Mouse (Mus musculus): ENCODE results near the gene C5ar1. TPM values are rescaled to one million over a fixed set of nuclear protein-coding genes. Genes with fewer than 3 reads are reported as not detected.

The C5ar1 gene
- total and polyA plus RNA-seq, 3 experiments: not detected

DNA sequence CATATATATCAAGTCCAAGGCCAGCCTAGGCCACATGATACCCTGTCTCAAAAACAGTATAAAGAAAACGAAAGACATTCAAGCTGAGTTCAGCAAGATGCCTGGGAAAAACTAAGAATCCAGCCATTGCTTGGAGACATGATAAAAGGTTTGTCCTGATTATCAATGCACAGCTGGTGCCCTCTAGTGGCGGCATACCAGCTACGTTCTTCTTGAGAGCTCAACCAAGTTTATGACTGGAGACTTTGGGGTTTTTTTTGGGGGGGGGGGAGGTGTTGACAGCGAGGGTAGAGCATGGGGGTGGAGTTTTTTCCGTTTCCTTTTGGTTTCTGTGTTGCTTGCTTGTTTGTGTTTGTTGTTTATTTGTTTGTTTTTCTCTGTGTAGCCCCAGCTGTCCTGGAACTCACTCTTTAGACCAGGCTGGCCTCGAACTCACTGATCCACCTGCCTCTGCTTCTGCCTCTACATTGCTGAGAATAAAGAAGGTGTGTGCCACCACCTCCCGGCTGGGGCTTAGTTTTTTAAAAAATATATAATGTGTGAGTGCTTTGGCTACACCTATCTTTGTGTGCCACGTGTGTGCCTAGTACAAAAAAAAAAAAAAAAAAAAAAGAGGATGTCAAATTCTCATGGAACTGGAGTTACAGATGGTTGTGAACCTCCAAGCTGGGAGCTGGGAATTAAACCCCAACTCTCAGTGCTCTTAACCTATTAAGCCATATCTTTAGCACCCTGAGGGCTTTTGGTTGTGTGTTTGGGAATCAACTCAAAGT lies 3.9 kb upstream of the C5ar1 start:
- H3K9me3 ChIP-seq (replicated peaks; ENCODE audit: insufficient read depth, low read length): no peaks in the 10 kb centered on the region
- H3K4me1 ChIP-seq (ENCODE audit: control insufficient read depth in 1 of 2, insufficient read depth in 2 of 2, low read length in 2 of 2): peaks cover 2 to 12% of the 10 kb centered on the region in 2 experiments; a peak in 3 of 4 replicates
- H3K27me3 ChIP-seq (ENCODE audit: control insufficient read depth in 1 of 2, insufficient read depth in 2 of 2, low read length in 2 of 2): no peaks in the 10 kb centered on the region
- no peaks in the 10 kb centered on the region for H3K79me2 ChIP-seq (ENCODE audit: control insufficient read depth, insufficient read depth, low read length, poor library complexity)
- TF ChIP-seq GABPA (IDR thresholded peaks at IDR 0.05; ENCODE audit: low read depth, low read length) (no peak), E2F4 (IDR thresholded peaks at IDR 0.05; ENCODE audit: borderline replicate concordance, low read depth, low read length) (no peak), MEF2A (IDR thresholded peaks at IDR 0.05; ENCODE audit: extremely low read depth, insufficient replicate concordance, low read depth, low read length, poor library complexity, severe bottlenecking) (no peak), NELFE (IDR thresholded peaks at IDR 0.05; ENCODE audit: low read depth, low read length) (no peak), CTCF (IDR thresholded peaks at IDR 0.05 in 2 of 3, conservative IDR thresholded peaks at IDR 0.05 in 1 of 3; ENCODE audit: control insufficient read depth in 1 of 3, insufficient read depth in 1 of 3, low read depth in 2 of 3, low read length in 3 of 3, poor library complexity in 1 of 3, severe bottlenecking in 1 of 3) (peak; percentile 78 to 86 (median 82)), RAD21 (IDR thresholded peaks at IDR 0.05; ENCODE audit: low read depth, low read length) (peak; percentile 86), HCFC1 (IDR thresholded peaks at IDR 0.05; ENCODE audit: low read depth, low read length) (no peak), TAL1 (IDR thresholded peaks at IDR 0.05; ENCODE audit: low read length) (no peak), MXI1 (IDR thresholded peaks at IDR 0.05; ENCODE audit: low read depth, low read length) (peak; percentile 77), SMC3 (IDR thresholded peaks at IDR 0.05; ENCODE audit: low read depth, low read length) (peak; percentile 79), USF1 (IDR thresholded peaks at IDR 0.05; ENCODE audit: low read depth, low read length) (0 out of 2 replicates have a peak, but pooled peaks have one; percentile 26), MYC (IDR thresholded peaks at IDR 0.05; ENCODE audit: low read depth, low read length) (no peak), MAFK (IDR thresholded peaks at IDR 0.05; ENCODE audit: borderline replicate concordance, low read depth, low read length) (no peak), MAZ (IDR thresholded peaks at IDR 0.05; ENCODE audit: low read depth, low read length) (no peak), SIN3A (IDR thresholded peaks at IDR 0.05; ENCODE audit: low read length) (peak; percentile 15), EP300 (IDR thresholded peaks at IDR 0.05; ENCODE audit: low read depth in 1 of 2, low read length in 2 of 2) (no peak), ZNF384 (IDR thresholded peaks at IDR 0.05; ENCODE audit: low read depth, low read length) (peak; percentile 94), CHD2 (IDR thresholded peaks at IDR 0.05; ENCODE audit: low read length) (no peak), JUND (IDR thresholded peaks at IDR 0.05; ENCODE audit: low read depth, low read length) (no peak), POLR2AphosphoS5 (IDR thresholded peaks at IDR 0.05; ENCODE audit: borderline replicate concordance, low read depth, low read length) (no peak), KAT2A (conservative IDR thresholded peaks at IDR 0.05; ENCODE audit: low read depth, low read length) (no peak), GATA1 (IDR thresholded peaks at IDR 0.05; ENCODE audit: low read depth, low read length) (peak; percentile 27; the same call in 1 of the 2 replicates), MAX (IDR thresholded peaks at IDR 0.05; ENCODE audit: low read length) (no peak; the same call in 1 of the 2 replicates), CHD1 (IDR thresholded peaks at IDR 0.05; ENCODE audit: low read depth, low read length) (no peak), MYB (IDR thresholded peaks at IDR 0.05; ENCODE audit: low read depth, low read length) (no peak), BHLHE40 (IDR thresholded peaks at IDR 0.05; ENCODE audit: borderline replicate concordance, low read depth, low read length) (no peak), UBTF (IDR thresholded peaks at IDR 0.05; ENCODE audit: borderline replicate concordance, insufficient read depth, low read depth, low read length) (no peak), ZC3H11A (IDR thresholded peaks at IDR 0.05; ENCODE audit: low read depth, low read length) (peak; percentile 70), ZKSCAN1 (IDR thresholded peaks at IDR 0.05; ENCODE audit: low read depth, low read length) (no peak)
- peak overlapping the region; percentile 31; the same call in 1 of the 2 replicates for H3K27ac ChIP-seq (ENCODE audit: control insufficient read depth, low read depth, low read length)
- H3K9ac ChIP-seq (ENCODE audit: control insufficient read depth, low read depth, low read length, poor library complexity, severe bottlenecking): peak overlapping the region; percentile 22; the same call in 1 of the 2 replicates
- peak; percentile 93 for DNase-seq (ENCODE audit: low read depth, low spot score)
- peak overlapping the region; percentile 14 to 15; a peak in 2 of 4 replicates for H3K4me3 ChIP-seq (ENCODE audit: control insufficient read depth in 1 of 2, insufficient read depth in 1 of 2, low read depth in 2 of 2, low read length in 2 of 2)
- peaks cover 0 to 10% of the 10 kb centered on the region in 2 experiments; a peak in 2 of 4 replicates for H3K36me3 ChIP-seq (ENCODE audit: control insufficient read depth in 1 of 2, insufficient read depth in 2 of 2, low read length in 2 of 2)
